Mouse (Mus musculus) left cerebral cortex, postnatal 25 days (tissue): Measurements from ENCODE around the gene Gper1. TPM values are rescaled to one million over a fixed set of nuclear protein-coding genes. Genes with fewer than 3 reads are reported as not detected.

Source experiments
- DNase-seq, 2 experiments: peaks; one replicate each; pipeline ENCODE4 v3.0.0; 2022; ENCODE audit warnings: low spot score in 2 of 2, mixed read lengths in 1 of 2
- intact Hi-C: fragments of 180-260 bp; cut with DNase I; formaldehyde crosslinking; loops from one replicate; pipeline ENCODE4 v1.15.1; 2025
- total RNA-seq, 2 experiments: library from RNA; stranded (reverse); gene quantifications; 2 replicates each; pipeline ENCODE4 v1.2.3; 2021

Gene Gper1
- 1 to 10 TPM; 3.0 to 3.3 TPM for total RNA-seq

DNA sequence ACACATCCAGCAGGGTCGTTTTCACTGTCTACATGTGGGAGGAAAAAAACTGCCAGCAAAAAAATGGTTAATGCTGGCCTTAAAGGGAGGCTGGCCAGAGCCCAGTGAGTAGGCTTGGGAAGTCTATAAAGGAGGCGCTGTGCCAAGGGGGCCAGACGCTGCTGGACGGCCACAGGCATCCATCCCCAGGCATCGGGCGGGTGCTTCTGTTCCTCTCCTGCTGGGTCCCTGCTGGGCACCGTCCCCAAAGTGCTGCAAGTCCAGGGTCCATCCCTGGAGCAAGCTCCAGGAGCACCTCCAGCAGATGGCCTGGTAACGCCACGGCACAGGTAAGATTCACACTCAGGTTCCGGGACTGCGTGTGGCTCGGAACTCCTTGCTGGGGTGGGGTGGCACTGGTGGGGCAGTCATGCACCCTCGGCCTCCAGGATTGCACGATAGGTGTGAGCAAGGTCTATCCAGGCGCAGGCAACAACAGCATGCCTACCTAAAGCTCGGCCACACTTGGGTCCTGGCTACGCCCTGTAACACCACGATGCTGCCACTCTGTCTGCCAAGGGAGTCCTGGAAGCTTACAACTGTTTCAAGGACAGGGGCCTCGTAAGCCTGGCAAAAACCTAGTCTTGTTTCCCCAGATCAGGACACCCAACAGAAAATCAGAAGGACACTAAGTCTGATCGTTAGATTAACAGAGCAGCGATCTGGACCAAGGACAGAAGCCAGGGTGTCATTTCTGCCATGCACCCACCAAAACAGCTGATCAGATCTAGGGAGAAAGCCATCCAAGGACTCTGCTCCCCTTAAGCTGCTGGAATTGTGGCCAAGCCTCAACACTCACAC lies at the start of gene Gper1:
TSS of gene Gper1 (plus strand) at position 126 of the 840 bp plus-strand sequence.
- DNase-seq: no peak
- intact Hi-C loops: no loop called here

DNA sequence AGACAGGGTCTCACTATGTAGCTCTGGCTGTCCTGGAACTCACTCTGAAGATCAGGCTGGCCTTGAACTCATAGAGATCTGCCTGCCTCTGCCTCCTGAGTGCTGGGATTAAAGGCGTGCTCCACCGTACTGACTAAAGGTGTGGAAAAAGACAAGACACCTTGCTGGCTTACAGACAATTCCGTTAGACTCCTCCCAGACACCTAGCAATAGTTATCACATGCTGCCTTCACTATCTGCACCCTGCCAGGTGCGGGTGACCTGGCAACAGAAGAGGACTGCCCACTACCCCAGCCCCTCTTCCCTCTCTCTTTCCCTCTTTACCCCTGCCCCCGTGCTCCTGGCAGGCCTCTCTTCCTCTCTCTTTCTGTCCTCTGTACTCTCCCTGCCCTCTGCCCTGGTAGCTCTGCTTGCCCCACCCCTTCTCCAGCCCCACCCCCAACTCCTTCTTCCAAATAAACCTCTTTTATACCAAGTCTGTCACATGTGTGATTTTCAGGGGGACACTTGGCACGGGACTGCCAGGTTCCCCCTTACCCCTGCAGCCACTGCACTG lies 49.0 kb upstream of the Gper1 start:
- intact Hi-C loops: no loop called here
- no peak for DNase-seq

DNA sequence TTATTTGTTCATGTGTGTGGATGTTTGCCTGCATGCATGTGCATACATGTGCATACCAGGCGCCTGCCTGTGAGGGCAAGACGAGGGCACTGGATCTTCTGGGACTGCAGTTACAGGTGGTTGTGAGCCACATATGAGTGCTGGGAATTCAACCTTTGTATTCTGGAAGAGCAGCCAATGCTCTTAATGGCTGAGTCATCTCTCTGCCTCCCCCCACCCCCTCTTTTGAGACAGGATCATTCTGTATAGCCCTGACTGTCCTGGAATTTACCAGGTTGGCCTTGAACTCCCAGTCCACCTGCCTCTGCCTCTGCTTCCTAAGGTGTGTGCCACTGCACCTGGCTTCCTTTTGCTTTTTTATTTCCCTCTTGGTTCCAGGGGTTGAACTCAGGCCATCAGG lies 48.1 kb upstream of the Gper1 start:
- intact Hi-C loops: no loop called here
- no peak for DNase-seq

DNA sequence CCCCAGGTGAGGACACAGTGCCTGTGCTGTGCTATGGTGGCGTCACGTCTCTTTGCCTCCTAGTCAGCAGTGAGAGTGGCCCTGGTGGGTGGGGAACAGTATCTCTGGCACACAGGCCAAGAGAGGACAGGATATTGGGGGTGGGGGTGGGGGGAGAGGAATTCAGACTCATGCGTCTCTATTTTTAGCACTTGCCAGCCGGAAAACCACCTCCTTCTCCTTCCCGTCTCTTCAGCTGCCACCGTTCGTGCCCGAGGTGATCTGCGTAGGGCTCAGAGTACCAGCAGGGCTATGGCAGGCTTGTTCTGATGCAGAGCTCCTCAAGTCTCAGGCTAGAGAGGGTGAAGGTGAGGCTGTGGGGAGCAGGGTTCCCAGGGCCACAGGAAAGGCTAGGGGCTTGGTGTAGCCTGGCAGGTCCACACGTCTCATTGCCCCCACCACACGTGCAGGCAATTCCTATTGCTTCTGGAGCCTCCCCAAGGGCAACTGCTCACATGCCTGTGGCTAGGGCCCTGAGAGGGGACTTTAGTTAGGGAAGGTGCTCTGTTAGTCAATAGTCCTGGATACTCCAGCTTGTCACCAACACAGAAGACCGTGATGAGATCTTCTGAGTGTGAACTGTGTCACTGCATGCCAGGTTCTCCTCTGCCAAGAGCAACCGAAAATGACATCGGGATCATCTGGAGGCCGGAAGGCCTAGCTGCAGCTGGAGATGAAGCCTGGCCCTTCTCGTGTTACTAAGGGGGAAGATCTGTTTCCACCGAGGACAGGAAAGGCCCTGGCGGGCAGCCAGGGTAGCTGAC lies 45.3 kb upstream of the Gper1 start, which contains the start of gene Gpr146:
TSS of gene Gpr146 (plus strand) at position 230 of the 803 bp plus-strand sequence.
- intact Hi-C loops: no loop called here
- peak in 1 of 2 experiments; percentile 47 for DNase-seq

DNA sequence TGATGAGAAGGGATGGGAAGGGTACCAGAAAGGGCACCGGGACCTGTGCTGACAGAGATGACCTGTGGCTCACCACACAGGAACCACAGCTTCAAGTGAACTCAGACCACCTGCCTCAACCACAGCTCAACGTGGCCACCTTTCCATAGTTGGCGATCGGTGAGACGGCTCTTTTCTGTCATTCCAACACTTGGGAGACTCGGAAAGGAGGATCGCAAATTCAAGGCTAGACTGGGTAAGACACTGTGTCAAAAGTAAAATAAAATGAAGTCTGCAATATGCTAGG lies 44.7 kb upstream of the Gper1 start:
- DNase-seq: no peak
- intact Hi-C loops: no loop called here

DNA sequence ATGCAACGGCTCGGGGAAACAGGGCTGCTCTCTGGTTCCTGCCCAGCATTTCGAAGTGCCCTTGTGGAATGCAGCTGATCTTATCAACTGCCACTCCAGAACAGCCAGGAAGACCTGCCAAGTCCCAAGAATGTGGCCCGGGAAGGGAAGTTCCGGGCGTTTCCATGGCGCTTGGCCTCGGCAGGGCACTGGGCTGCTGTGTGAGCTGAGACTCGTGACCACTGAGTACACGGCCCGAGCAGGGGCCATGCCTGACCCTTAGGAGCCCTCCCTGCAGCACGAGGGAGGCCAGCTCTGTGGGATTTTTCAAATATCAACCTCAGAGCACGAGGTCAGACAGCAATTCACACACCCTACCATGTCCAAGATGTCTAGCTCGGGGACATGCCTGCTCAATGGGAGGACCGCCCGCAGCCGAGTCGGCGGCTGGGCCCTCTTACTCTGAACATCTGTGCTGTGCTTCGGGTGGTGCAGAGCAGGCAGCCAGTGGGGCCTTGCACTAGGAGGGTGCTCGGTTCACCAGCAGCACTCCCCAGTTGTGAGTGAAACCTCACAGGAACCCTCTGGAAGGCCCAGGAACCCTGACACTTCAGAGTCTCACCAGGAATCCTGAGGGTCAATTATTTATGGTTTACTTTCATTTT lies 43.8 kb upstream of the Gper1 start:
- DNase-seq: no peak

DNA sequence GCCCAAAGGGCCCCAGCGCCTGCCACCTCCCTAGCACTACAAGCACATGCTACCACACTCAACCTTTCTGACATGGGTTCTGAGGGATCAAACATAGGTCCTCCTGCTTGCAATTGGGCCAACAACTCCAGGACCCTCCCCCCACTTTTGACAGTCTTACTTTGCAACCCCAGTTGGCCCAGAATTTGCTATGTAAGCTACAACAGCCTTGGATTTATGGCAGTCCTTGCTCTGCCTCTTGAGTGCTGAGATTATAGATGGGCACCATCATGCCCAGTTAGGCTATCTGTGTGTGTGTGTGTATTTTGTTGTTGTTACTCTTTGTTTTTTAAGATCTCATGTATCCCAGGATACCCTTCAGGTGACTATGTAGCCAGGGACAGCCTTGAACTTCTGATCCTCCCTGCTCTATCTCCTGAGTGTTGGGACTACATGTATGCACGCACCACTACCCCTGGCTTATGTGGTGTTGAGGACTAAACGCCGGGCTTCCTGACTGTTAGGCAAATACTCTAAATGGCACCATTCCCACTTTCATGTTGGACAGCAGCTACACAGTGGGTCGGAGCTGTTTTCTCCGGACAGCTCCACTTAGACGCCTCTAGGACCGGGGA lies 43.1 kb upstream of the Gper1 start:
- no peak for DNase-seq
- intact Hi-C loops: no loop called here

More for the DNA sequence above, 43.8 kb upstream of the Gper1 start:
- intact Hi-C loops: no loop called here

DNA sequence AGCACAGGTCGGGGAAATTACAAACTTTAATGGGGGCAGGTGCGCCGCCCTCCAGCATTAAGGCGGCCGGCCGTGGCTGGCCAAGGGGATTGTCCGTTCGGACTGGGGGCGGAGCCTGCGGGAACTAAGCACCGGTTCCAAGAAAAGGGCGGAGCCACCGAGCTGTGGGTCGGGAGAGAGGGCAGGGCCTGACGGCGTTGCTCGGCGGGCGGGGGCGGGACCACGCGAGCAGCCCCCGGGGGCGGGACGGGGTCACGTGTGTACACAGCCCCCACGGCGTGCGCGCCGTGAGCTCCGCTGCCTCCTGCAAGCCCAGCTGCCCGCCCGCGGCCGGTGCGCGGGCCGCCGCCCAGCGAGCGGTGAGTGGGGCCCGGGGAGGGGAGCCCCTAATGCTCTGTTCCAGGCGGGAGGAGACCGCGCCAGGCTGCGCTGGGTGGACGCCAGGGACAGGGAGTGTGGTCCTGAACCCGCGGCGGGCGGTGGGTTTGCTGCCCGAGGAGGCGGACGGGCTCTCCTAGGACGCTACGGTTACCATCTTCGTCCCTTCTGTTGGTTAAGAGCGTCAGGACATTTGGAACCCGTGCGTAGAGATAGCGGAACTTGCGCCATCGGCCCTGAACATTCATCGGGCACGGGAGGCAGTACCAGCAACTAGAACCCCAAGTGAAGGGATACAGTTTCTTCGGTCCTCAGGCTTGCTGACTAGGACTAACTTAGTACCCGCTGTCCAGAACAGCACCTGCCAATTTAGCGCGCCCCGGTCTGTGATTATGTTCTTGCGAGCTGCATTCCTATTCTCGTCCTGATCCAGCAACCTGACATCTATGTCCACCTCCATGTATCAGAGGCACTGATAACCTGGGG lies 42.3 kb upstream of the Gper1 start:
- peak; percentile 84 to 90 for DNase-seq
- intact Hi-C loops: no loop called here

DNA sequence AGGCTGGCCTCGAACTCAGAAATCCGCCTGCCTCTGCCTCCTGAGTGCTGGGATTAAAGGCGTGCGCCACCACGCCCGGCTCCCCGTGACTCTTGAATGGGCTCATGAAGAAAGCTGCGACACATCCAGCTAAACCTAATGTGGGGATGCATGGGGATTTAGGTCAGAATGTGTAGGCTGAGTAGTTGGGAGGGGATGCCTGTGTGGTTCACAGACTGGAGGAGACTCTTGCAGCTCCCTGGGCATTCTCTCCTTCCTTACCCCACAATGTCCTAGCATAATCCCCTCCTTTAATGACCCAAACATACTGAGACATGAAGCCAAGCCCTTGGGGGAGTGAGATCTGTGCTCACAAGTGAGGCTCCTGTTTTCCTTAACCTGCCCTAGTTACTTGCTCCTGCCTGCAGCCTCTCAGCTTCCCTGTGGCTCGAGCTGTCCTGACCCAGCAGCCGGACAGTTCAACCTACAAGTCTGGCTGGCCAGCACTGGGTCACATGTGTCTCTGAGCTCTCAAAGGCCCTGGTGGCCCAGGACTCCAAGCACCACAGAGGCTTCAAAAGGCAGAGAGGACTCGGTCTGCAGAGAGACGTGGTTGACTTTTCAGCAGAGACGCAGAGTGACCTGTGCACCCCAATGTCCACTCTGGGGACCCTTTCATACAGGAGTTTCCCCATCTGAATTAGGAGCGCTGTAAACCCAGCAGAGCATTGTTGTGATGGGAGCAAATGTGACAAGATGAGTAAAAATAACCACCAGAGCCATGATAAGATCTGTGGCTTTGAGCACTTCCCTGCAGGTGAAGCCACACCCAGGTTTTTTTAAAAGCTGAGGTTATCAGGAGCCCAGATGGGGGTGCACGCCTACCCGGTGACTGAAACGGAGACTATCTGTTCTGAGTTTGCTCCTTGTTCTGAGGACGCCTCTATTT lies 41.1 kb upstream of the Gper1 start:
- no peak for DNase-seq
- intact Hi-C loops: no loop called here

DNA sequence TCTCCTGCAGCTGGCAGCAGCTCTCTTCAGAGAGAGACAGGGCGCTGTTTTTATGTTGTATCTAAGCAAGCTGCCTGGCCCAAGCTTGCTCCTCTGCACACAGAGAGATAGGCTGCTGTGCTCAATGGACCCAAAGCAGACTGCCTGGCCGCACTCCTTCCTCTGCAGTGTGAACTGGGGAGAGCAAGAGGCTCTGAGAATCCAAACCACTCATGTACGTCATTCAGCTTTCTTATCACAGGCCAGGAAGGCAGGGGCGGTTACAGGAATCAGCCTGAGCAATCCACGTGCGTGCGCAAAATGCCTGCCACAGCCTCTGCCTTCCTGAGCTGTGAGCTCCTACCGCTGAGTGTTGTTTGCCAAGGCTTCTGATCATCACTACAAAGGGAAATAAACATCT lies 40.2 kb upstream of the Gper1 start:
- intact Hi-C loops: no loop called here
- DNase-seq: peak; percentile 66 to 88

DNA sequence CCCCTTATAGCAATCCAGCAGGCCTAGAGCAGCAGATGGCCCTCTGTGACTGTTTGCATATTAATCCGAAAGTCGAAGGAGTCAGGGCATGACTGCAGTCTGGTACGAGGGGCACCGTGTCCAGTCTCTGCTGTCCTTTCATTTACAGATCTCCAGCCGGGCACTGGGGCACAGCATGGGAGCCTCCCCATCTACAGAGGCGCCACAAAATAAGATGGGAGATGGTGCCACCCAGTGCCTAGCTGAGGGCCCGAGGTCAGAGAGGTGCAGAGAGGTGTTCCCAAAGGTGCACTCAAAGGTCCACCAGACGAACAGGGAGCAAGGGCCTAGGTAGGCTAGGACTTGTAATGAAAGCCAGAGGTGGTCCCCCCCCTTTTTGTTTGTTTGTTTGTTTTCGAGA lies 39.7 kb upstream of the Gper1 start:
- intact Hi-C loops: no loop called here
- no peak for DNase-seq

DNA sequence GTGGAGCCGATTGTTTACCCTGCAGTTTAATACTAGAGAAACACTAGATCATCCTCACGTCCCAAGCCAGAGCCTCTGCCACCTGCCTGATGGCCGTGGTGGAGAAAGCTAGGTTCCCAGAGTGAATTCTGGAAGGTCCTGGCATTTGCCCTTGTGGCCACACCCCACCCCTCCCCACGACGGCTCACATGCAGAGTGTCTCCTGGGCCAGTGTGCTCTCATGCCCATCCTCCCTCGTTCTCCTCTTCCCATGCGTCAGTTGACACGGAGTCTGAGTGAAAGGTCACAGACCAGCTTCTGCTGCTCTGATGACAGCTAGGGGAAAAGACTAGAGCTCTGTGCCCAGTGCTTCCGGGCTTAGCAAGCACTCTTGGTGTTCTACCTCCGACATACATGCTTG lies 38.4 kb upstream of the Gper1 start:
- intact Hi-C loops: no loop called here
- no peak for DNase-seq

DNA sequence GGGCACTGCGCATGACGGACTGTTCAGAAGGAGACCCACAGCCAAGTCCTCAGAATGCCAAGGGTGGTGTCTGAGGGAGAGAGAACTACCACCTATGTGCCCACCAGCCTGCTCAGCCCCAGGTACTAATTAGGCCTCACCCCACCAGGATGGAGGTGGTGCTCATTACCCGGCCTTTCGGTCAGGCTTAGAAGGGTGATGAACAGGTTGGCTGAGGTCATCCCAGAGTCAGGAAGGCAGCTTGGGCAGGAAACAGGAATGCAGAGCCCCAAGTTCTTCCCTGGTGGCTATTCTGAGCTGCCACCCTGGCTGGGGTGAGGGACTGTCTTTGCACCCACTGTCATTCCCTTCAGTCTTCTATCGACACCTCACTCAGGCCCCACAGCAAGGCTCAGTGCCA lies 36.9 kb upstream of the Gper1 start:
- intact Hi-C loops: no loop called here
- no peak for DNase-seq

DNA sequence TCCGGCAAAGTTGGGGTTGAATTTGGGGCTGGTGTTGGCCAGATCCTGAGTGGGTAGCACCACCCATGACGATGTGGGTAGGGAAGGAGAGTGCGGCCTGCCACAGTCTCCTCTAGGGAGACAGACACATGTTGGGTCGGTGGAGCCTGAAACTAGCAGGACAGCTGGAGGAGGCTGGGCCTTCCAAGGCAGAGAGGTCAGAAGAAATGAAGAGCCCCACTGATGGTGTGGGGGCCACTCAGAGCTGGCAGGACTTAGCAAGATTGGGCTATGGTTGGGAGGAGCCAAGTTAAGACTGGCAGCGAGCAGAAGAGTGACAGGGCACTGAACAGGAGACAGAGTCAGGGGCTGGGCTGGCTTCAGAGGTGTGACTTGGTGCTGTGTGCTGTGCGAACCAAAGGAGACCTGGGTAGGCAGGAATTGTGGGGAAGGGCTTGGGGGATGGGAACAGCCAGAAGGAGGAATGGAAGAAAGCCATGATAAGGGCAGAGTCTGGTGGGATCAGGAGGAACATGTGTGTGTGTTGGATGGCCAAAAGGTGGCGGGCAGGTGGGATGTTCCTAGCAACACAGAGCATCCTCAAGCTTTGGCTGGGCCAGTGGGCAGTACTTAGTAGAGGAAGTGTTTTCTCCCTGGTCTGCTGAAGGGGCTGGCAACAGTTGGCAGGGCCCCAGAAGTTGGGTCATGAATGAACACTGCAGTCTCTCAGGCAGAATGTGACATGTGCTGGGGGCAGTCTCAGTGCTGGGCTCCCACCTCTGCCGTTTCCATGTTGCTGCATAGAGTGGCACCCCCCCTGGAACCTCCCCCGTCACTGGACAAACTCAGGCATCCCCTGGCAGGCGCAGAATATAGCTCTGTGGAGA lies 35.4 kb upstream of the Gper1 start:
- intact Hi-C loops: no loop called here
- no peak for DNase-seq

DNA sequence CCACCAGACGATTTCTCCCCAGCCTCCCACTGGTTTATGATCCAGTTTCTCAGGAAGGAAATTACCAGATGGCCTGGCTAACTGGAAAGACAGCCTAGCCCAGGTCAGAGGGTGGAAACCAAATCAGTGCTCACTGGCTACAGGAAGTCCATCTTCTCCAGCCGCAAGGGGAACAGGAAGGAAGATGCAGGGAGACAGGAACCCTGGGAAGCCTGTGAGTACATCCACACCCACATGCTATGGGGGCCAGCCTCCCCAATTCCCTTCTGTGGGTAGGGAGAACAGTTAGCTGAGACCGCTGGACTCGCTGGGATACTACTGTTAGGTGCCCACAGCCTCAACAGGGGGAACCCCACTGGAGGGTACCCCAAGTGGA lies 34.8 kb upstream of the Gper1 start:
- intact Hi-C loops: no loop called here
- no peak for DNase-seq

DNA sequence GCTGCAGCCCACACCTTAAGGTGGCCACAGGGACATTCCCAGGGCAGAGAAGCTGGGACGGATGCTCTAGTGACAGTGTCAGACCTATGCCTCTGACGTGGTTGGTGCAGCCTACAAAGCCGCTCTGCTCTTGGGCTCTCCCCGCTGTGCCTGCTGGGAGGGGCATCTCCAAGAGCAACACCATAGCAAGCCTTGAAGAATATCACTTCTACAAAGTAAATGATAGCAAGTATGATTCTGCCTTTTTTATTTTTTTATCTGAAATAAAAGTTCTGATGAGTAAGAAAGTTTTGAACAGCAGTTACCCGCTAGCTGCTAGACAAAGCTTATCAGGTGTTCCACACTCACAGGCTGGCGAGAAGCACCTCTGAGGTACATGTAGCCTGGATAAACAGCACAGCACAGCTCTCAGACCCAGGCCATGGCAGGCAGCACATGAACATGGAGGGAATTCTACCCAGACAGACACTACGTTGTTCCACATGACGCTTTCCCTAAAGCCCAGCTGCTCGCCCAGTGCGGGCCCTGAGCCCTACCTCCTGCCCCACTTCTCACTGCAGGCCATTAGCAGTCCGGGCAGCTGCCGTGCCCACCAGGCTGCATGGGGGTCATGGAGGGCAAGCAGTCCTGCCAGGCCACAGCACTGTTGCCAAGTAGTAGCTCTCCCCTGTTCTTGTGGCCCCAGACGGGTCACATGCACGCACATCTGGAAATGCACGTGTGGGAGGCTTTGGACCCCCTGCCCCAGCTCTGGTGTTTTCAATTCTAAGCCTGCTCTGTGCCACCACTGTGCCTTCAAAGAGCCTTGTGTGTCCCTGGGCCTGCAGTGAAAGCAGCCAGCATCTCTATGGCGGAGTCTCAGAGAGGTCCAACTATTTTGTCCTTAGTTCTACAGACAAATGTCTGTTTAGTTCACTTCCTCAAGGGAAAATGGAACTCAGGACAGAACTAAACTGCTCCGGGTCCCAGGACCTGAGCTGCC lies 34.0 kb upstream of the Gper1 start:
- peak; percentile 45 to 55 for DNase-seq
- intact Hi-C loops: no loop called here
